Mouse (Mus musculus) G1E (cell line): ENCODE results near the gene Ddb2. TPM values are rescaled to one million over a fixed set of nuclear protein-coding genes. Genes with fewer than 3 reads are reported as not detected.

Source experiments
- ATAC-seq: 2 replicates; pipeline ENCODE4 v1.8.0; 2016; ENCODE audit warnings: mild to moderate bottlenecking; ENCODE audit not compliant: insufficient number of reproducible peaks, poor library complexity, low FRiP score, severe bottlenecking; ENCODE audit errors: extremely low read depth
- DNase-seq: peaks from one replicate; pipeline ENCODE4 v3.0.0; 2012; ENCODE audit warnings: low spot score
- H3K27me3 ChIP-seq: 2 replicates; pipeline ENCODE4 v1.6.1; 2012; ENCODE audit warnings: mild to moderate bottlenecking, low read length, inconsistent platforms; ENCODE audit not compliant: insufficient read depth
- H3K36me3 ChIP-seq: replicated peaks from 2 replicates; pipeline ENCODE3; 2012; ENCODE audit warnings: mild to moderate bottlenecking, inconsistent platforms
- H3K4me1 ChIP-seq: 2 replicates; pipeline ENCODE4 v1.6.1; 2012; ENCODE audit warnings: low read depth, low read length, inconsistent platforms, mixed read lengths; ENCODE audit not compliant: insufficient read depth
- H3K4me3 ChIP-seq: 2 replicates; pipeline ENCODE4 v1.5.1; 2012; ENCODE audit warnings: low read depth, mild to moderate bottlenecking, inconsistent platforms, low read length, moderate library complexity, mixed read lengths
- H3K9me3 ChIP-seq: replicated peaks from 2 replicates; pipeline ENCODE4 v1.6.1; 2012; ENCODE audit warnings: inconsistent platforms
- CTCF ChIP-seq: IDR thresholded peaks from 2 replicates; pipeline ENCODE4 v1.5.1; 2012; ENCODE audit warnings: low read depth, low read length, inconsistent platforms, mixed read lengths
- GATA1 ChIP-seq: IDR thresholded peaks from 2 replicates; pipeline ENCODE4 v1.6.1; 2012; ENCODE audit warnings: borderline replicate concordance, low read length, inconsistent platforms, mixed read lengths
- GATA2 ChIP-seq: IDR thresholded peaks from 2 replicates; pipeline ENCODE4 v1.6.1; 2012; ENCODE audit warnings: low read depth, low read length, inconsistent platforms, borderline replicate concordance
- POLR2AphosphoS5 ChIP-seq: IDR thresholded peaks from 2 replicates; pipeline ENCODE4 v1.6.1; 2012; ENCODE audit warnings: low read depth, low read length, inconsistent platforms; ENCODE audit not compliant: insufficient replicate concordance
- TAL1 ChIP-seq: conservative IDR thresholded peaks from 2 replicates; pipeline ENCODE4 v1.6.1; 2012; ENCODE audit warnings: low read depth, low read length, inconsistent platforms, mixed read lengths
- polyA plus RNA-seq: library from polyadenylated mRNA; stranded (reverse); fragments of >175 nt; gene quantifications from 2 replicates; pipeline ENCODE4 v1.2.3, GENCODE M21; 2012
- total RNA-seq, 2 experiments: library from RNA; stranded (forward) in 1 of 2; stranded (reverse) in 1 of 2; fragments of 200-1000 nt in 1 of 2; fragments of >200 nt in 1 of 2; fragmentation: Nextera tagmentation in 1 of 2; gene quantifications; 2 replicates each; pipeline ENCODE4 v1.2.3; 2014 to 2017

Gene Ddb2
- total and polyA plus RNA-seq, 3 experiments: 1.5 to 18.7 (median 15.2) TPM

- no peak for TF ChIP-seq CTCF
- TF ChIP-seq GATA2: no peak
- TF ChIP-seq POLR2AphosphoS5: no peak
- TF ChIP-seq GATA1: no peak
- no peak for TF ChIP-seq TAL1
- peaks cover 1% of the 10 kb centered on the region; the same call in 1 of the 2 replicates for H3K4me1 ChIP-seq
- peaks cover 76% of the 10 kb centered on the region for H3K36me3 ChIP-seq
- ATAC-seq (no peak), DNase-seq (no peak)
- no peak overlapping the region for H3K4me3 ChIP-seq
- no peaks in the 10 kb centered on the region for H3K27me3 ChIP-seq
- no peaks in the 10 kb centered on the region for H3K9me3 ChIP-seq
Measured at GRCm38 (mm10) chr2:91175490-91175889, 61.3 kb downstream of the Ddb2 start.

DNA sequence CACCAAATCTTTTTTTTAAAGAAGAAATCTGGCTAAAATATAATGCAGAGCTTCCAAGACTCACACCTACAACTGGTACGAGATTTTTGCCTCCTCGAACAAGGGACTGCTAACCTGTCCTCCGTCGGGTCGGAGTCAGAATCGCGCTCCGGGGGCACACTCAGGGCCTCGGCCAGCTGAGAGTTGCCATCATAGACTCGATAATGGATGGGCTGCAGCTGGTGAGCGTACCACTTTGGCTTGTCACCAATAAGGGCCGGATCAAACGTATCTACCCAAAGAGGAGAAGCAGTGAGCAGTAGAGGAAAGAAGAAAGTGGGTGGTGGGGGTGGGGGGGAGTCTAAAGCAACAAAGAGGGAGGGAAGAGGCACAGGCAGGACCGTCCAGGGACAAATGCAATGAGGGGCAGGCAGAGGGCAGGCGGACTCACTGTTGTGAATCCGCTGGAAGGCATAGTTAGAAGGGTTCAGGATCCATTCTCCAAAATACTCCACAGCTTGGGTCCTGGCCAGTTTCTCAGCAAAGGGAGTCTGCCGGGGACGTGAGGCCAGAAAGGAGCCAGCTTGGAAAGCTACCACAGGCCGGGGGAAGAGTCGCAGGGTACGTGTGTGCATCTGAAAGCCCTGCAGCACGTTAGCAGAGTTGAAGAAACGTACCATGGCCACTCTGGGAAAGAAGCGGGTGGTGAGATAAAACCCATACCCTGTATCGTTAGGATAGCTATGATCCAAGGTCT, 67.0 kb downstream of the Ddb2 start:
- peaks cover 87% of the 10 kb centered on the region for H3K36me3 ChIP-seq
- no peak overlapping the region for H3K4me3 ChIP-seq
- no peaks in the 10 kb centered on the region for H3K27me3 ChIP-seq
- no peaks in the 10 kb centered on the region for H3K9me3 ChIP-seq
- DNase-seq: no peak
- no peak for ATAC-seq
- H3K4me1 ChIP-seq: no peaks in the 10 kb centered on the region
- no peak for TF ChIP-seq GATA1

GRCm38 (mm10) chr2:91167629-91168028, 69.2 kb downstream of the Ddb2 start:
- Histone ChIP-seq H3K4me1 (peaks cover 11% of the 10 kb centered on the region), H3K4me3 (no peak overlapping the region), H3K27me3 (no peaks in the 10 kb centered on the region), H3K36me3 (peaks cover 91% of the 10 kb centered on the region), H3K9me3 (no peaks in the 10 kb centered on the region)
- TF ChIP-seq CTCF: no peak
- no peak for TF ChIP-seq GATA2
- no peak for TF ChIP-seq TAL1
- DNase-seq (no peak), ATAC-seq (no peak)

DNA sequence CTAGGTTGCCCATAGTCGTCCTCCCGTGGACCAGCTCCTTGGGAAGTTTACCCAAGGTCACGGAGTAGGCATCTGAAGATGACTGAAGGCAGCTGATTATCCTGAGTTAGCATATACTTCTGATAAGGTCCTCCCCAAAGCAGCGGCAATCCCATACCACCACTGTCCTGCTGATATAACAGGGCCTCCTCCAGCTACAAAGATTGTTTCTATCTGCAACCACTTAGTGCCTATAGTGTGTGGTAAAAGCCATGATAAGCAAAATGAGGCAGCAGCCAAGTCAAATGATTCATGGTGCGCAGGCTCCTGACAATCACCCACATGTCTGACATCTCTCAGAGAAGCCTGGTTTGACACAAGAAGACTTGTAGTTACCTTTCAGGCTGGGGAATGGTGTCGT, 71.8 kb downstream of the Ddb2 start:
- H3K27me3 ChIP-seq: no peaks in the 10 kb centered on the region
- peaks cover 14% of the 10 kb centered on the region for H3K4me1 ChIP-seq
- no peaks in the 10 kb centered on the region for H3K9me3 ChIP-seq
- ATAC-seq: no peak
- no peak overlapping the region for H3K4me3 ChIP-seq
- DNase-seq: no peak
- no peak for TF ChIP-seq CTCF
- TF ChIP-seq GATA2: no peak
- no peak for TF ChIP-seq GATA1
- no peak for TF ChIP-seq POLR2AphosphoS5
- no peak for TF ChIP-seq TAL1
- H3K36me3 ChIP-seq: peaks cover 93% of the 10 kb centered on the region

GRCm38 (mm10) chr2:91163532-91163931, 73.2 kb downstream of the Ddb2 start:
- peaks cover 14% of the 10 kb centered on the region for H3K4me1 ChIP-seq
- no peak for ATAC-seq
- TF ChIP-seq GATA2: no peak
- TF ChIP-seq GATA1: no peak
- no peak for TF ChIP-seq CTCF
- TF ChIP-seq TAL1: no peak
- TF ChIP-seq POLR2AphosphoS5: no peak
- no peak overlapping the region for H3K4me3 ChIP-seq
- no peaks in the 10 kb centered on the region for H3K9me3 ChIP-seq
- H3K27me3 ChIP-seq: no peaks in the 10 kb centered on the region
- DNase-seq: no peak
- H3K36me3 ChIP-seq: peaks cover 94% of the 10 kb centered on the region

- DNase-seq (no peak), ATAC-seq (no peak)
- no peak for TF ChIP-seq POLR2AphosphoS5
- no peak for TF ChIP-seq GATA2
- TF ChIP-seq GATA1: no peak
- no peak for TF ChIP-seq CTCF
- TF ChIP-seq TAL1: no peak
- Histone ChIP-seq H3K27me3 (no peaks in the 10 kb centered on the region), H3K4me3 (no peak overlapping the region), H3K9me3 (no peaks in the 10 kb centered on the region), H3K4me1 (peaks cover 14% of the 10 kb centered on the region), H3K36me3 (peaks cover 94% of the 10 kb centered on the region)
Measured at GRCm38 (mm10) chr2:91162952-91163351, 73.8 kb downstream of the Ddb2 start.

Other genes with a start within 250 kb of the Ddb2 start
- gene Rapsn, start 201.4 kb downstream of the Ddb2 start, total RNA-seq (2014; fragmentation: Nextera tagmentation): 1.8 TPM in 1 of 2 replicates, not detected in the other
- gene Rapsn, start 201.4 kb downstream of the Ddb2 start, total RNA-seq (2017): 3.4 and 4.4 TPM in 2 replicates
- 2.3 and 3.7 TPM in 2 replicates for gene Rapsn, start 201.4 kb downstream of the Ddb2 start, polyA plus RNA-seq
- 109 and 141 TPM in 2 replicates for gene Psmc3, start 183.0 kb downstream of the Ddb2 start, total RNA-seq (2014; fragmentation: Nextera tagmentation)
- 280 and 333 TPM in 2 replicates for gene Psmc3, start 183.0 kb downstream of the Ddb2 start, total RNA-seq (2017)
- gene Psmc3, start 183.0 kb downstream of the Ddb2 start, polyA plus RNA-seq: 151 and 165 TPM in 2 replicates
- 23.6 and 24.9 TPM in 2 replicates for gene Slc39a13, start 166.6 kb downstream of the Ddb2 start, total RNA-seq (2014; fragmentation: Nextera tagmentation)
- 8.6 and 12.7 TPM in 2 replicates for gene Slc39a13, start 166.6 kb downstream of the Ddb2 start, total RNA-seq (2017)
- 12.1 and 13.6 TPM in 2 replicates for gene Slc39a13, start 166.6 kb downstream of the Ddb2 start, polyA plus RNA-seq
- 79.8 and 99.2 TPM in 2 replicates for gene Spi1, start 154.6 kb downstream of the Ddb2 start, total RNA-seq (2014; fragmentation: Nextera tagmentation)
- gene Spi1, start 154.6 kb downstream of the Ddb2 start, total RNA-seq (2017): 23.5 and 25.4 TPM in 2 replicates
- 135 and 138 TPM in 2 replicates for gene Spi1, start 154.6 kb downstream of the Ddb2 start, polyA plus RNA-seq
- gene Mybpc3, start 118.8 kb downstream of the Ddb2 start, total RNA-seq (2014; fragmentation: Nextera tagmentation): not detected in 2 replicates
- under 0.01 TPM in 1 of 2 replicates, not detected in the other for gene Mybpc3, start 118.8 kb downstream of the Ddb2 start, total RNA-seq (2017)
- gene Mybpc3, start 118.8 kb downstream of the Ddb2 start, polyA plus RNA-seq: not detected in 2 replicates
- 26.7 and 33.2 TPM in 2 replicates for gene Madd, start 53.1 kb downstream of the Ddb2 start, total RNA-seq (2014; fragmentation: Nextera tagmentation)
- gene Madd, start 53.1 kb downstream of the Ddb2 start, total RNA-seq (2017): 18.0 and 22.5 TPM in 2 replicates
- gene Madd, start 53.1 kb downstream of the Ddb2 start, polyA plus RNA-seq: 8.2 and 10.4 TPM in 2 replicates
- gene Nr1h3, start 34.1 kb downstream of the Ddb2 start, total RNA-seq (2014; fragmentation: Nextera tagmentation): not detected in 2 replicates
- gene Nr1h3, start 34.1 kb downstream of the Ddb2 start, total RNA-seq (2017): 0.38 and 0.52 TPM in 2 replicates
- gene Nr1h3, start 34.1 kb downstream of the Ddb2 start, polyA plus RNA-seq: 0.18 and 0.27 TPM in 2 replicates
- gene Acp2, start 34.1 kb downstream of the Ddb2 start, total RNA-seq (2014; fragmentation: Nextera tagmentation): 19.5 and 21.1 TPM in 2 replicates
- 9.6 and 17.2 TPM in 2 replicates for gene Acp2, start 34.1 kb downstream of the Ddb2 start, total RNA-seq (2017)
- gene Acp2, start 34.1 kb downstream of the Ddb2 start, polyA plus RNA-seq: 4.0 and 5.3 TPM in 2 replicates
- not detected in 2 replicates for gene Pacsin3, start 19.0 kb upstream of the Ddb2 start, total RNA-seq (2014; fragmentation: Nextera tagmentation)
- gene Pacsin3, start 19.0 kb upstream of the Ddb2 start, total RNA-seq (2017): 0.33 and 0.35 TPM in 2 replicates
- gene Pacsin3, start 19.0 kb upstream of the Ddb2 start, polyA plus RNA-seq: 0.16 and 0.44 TPM in 2 replicates
- gene Arfgap2, start 28.0 kb upstream of the Ddb2 start, total RNA-seq (2014; fragmentation: Nextera tagmentation): 48.5 and 52.4 TPM in 2 replicates
- gene Arfgap2, start 28.0 kb upstream of the Ddb2 start, total RNA-seq (2017): 53.0 and 54.9 TPM in 2 replicates
- 42.1 and 44.2 TPM in 2 replicates for gene Arfgap2, start 28.0 kb upstream of the Ddb2 start, polyA plus RNA-seq
- gene 1110051M20Rik, start 207.7 kb upstream of the Ddb2 start, total RNA-seq (2014; fragmentation: Nextera tagmentation): not detected in 2 replicates
- gene 1110051M20Rik, start 207.7 kb upstream of the Ddb2 start, total RNA-seq (2017): 0.58 and 0.76 TPM in 2 replicates
- 0.05 TPM in 1 of 2 replicates, not detected in the other for gene 1110051M20Rik, start 207.7 kb upstream of the Ddb2 start, polyA plus RNA-seq
- gene Lrp4, start 220.5 kb upstream of the Ddb2 start, total RNA-seq (2014; fragmentation: Nextera tagmentation): not detected in 2 replicates
- gene Lrp4, start 220.5 kb upstream of the Ddb2 start, total RNA-seq (2017): 0.17 and 0.22 TPM in 2 replicates
- gene Lrp4, start 220.5 kb upstream of the Ddb2 start, polyA plus RNA-seq: not detected in 2 replicates